Mouse (Mus musculus): ENCODE data around the gene Cntln. TPM values are rescaled to one million over a fixed set of nuclear protein-coding genes. Genes with fewer than 3 reads are reported as not detected.

The Cntln gene
- polyA plus RNA-seq, 1 experiment: 1.7 TPM

- TF ChIP-seq CTCF (IDR thresholded peaks at IDR 0.05; ENCODE audit: borderline replicate concordance, control insufficient read depth, extremely low read depth, insufficient read depth, low read length, poor library complexity) (no peak), POLR2A (IDR thresholded peaks at IDR 0.05; ENCODE audit: control insufficient read depth, extremely low read depth, insufficient read depth, low read length, poor library complexity) (no peak)
- no peak overlapping the region for H3K4me3 ChIP-seq (ENCODE audit: control insufficient read depth, insufficient read depth, low read length)
- H3K4me1 ChIP-seq (replicated peaks; ENCODE audit: control insufficient read depth, insufficient read depth, low read length): no peaks in the 10 kb centered on the region
- no peaks in the 10 kb centered on the region for H3K36me3 ChIP-seq (ENCODE audit: control insufficient read depth, insufficient read depth, low read length)
- no peak for DNase-seq
- H3K27me3 ChIP-seq (ENCODE audit: control insufficient read depth, insufficient read depth, low read length): no peaks in the 10 kb centered on the region
- H3K27ac ChIP-seq (ENCODE audit: control insufficient read depth, insufficient read depth, low read length): no peak overlapping the region
Observed at GRCm38 (mm10) chr4:85010846-85011245, 126.7 kb downstream of the Cntln start.

- Histone ChIP-seq H3K4me3 (ENCODE audit: control insufficient read depth, insufficient read depth, low read length) (no peak overlapping the region), H3K36me3 (ENCODE audit: control insufficient read depth, insufficient read depth, low read length) (no peaks in the 10 kb centered on the region), H3K4me1 (replicated peaks; ENCODE audit: control insufficient read depth, insufficient read depth, low read length) (no peaks in the 10 kb centered on the region), H3K27ac (ENCODE audit: control insufficient read depth, insufficient read depth, low read length) (no peak overlapping the region), H3K27me3 (ENCODE audit: control insufficient read depth, insufficient read depth, low read length) (no peaks in the 10 kb centered on the region)
- no peak for TF ChIP-seq CTCF (IDR thresholded peaks at IDR 0.05; ENCODE audit: borderline replicate concordance, control insufficient read depth, extremely low read depth, insufficient read depth, low read length, poor library complexity)
- TF ChIP-seq POLR2A (IDR thresholded peaks at IDR 0.05; ENCODE audit: control insufficient read depth, extremely low read depth, insufficient read depth, low read length, poor library complexity): no peak
- 97% methylated on average over 2 of the region's 2 CpGs for WGBS
- no peak for DNase-seq
Observed at GRCm38 (mm10) chr4:85045748-85046147, 161.6 kb downstream of the Cntln start.

- 92% methylated on average over 8 of the region's 8 CpGs for WGBS
- DNase-seq: no peak
- TF ChIP-seq CTCF (IDR thresholded peaks at IDR 0.05; ENCODE audit: borderline replicate concordance, control insufficient read depth, extremely low read depth, insufficient read depth, low read length, poor library complexity): no peak
- TF ChIP-seq POLR2A (IDR thresholded peaks at IDR 0.05; ENCODE audit: control insufficient read depth, extremely low read depth, insufficient read depth, low read length, poor library complexity): no peak
Observed at GRCm38 (mm10) chr4:85049933-85050553, 165.9 kb downstream of the Cntln start.

GRCm38 (mm10) chr4:85054616-85055015 lies 170.5 kb downstream of the Cntln start:
- no peaks in the 10 kb centered on the region for H3K4me1 ChIP-seq (replicated peaks; ENCODE audit: control insufficient read depth, insufficient read depth, low read length)
- no peak overlapping the region for H3K27ac ChIP-seq (ENCODE audit: control insufficient read depth, insufficient read depth, low read length)
- no peak overlapping the region for H3K4me3 ChIP-seq (ENCODE audit: control insufficient read depth, insufficient read depth, low read length)
- no peaks in the 10 kb centered on the region for H3K36me3 ChIP-seq (ENCODE audit: control insufficient read depth, insufficient read depth, low read length)
- DNase-seq: no peak
- 84% methylated on average over 1 of the region's 1 CpGs for WGBS
- TF ChIP-seq POLR2A (IDR thresholded peaks at IDR 0.05; ENCODE audit: control insufficient read depth, extremely low read depth, insufficient read depth, low read length, poor library complexity): no peak
- no peak for TF ChIP-seq CTCF (IDR thresholded peaks at IDR 0.05; ENCODE audit: borderline replicate concordance, control insufficient read depth, extremely low read depth, insufficient read depth, low read length, poor library complexity)
- no peaks in the 10 kb centered on the region for H3K27me3 ChIP-seq (ENCODE audit: control insufficient read depth, insufficient read depth, low read length)

More at GRCm38 (mm10) chr4:85049933-85050553, 165.9 kb downstream of the Cntln start:
- Histone ChIP-seq H3K4me3 (ENCODE audit: control insufficient read depth, insufficient read depth, low read length) (no peak overlapping the region), H3K27ac (ENCODE audit: control insufficient read depth, insufficient read depth, low read length) (no peak overlapping the region), H3K36me3 (ENCODE audit: control insufficient read depth, insufficient read depth, low read length) (no peaks in the 10 kb centered on the region), H3K4me1 (replicated peaks; ENCODE audit: control insufficient read depth, insufficient read depth, low read length) (no peaks in the 10 kb centered on the region), H3K27me3 (ENCODE audit: control insufficient read depth, insufficient read depth, low read length) (no peaks in the 10 kb centered on the region)

GRCm38 (mm10) chr4:85059598-85059997 lies 175.5 kb downstream of the Cntln start:
- H3K27me3 ChIP-seq (ENCODE audit: control insufficient read depth, insufficient read depth, low read length): no peaks in the 10 kb centered on the region
- no peak for DNase-seq
- no peaks in the 10 kb centered on the region for H3K36me3 ChIP-seq (ENCODE audit: control insufficient read depth, insufficient read depth, low read length)
- WGBS: 78% methylated on average over 2 of the region's 2 CpGs
- no peak overlapping the region for H3K27ac ChIP-seq (ENCODE audit: control insufficient read depth, insufficient read depth, low read length)
- H3K4me3 ChIP-seq (ENCODE audit: control insufficient read depth, insufficient read depth, low read length): no peak overlapping the region
- TF ChIP-seq POLR2A (IDR thresholded peaks at IDR 0.05; ENCODE audit: control insufficient read depth, extremely low read depth, insufficient read depth, low read length, poor library complexity) (no peak), CTCF (IDR thresholded peaks at IDR 0.05; ENCODE audit: borderline replicate concordance, control insufficient read depth, extremely low read depth, insufficient read depth, low read length, poor library complexity) (no peak)
- no peaks in the 10 kb centered on the region for H3K4me1 ChIP-seq (replicated peaks; ENCODE audit: control insufficient read depth, insufficient read depth, low read length)

GRCm38 (mm10) chr4:85061676-85062075 lies 177.6 kb downstream of the Cntln start:
- H3K36me3 ChIP-seq (ENCODE audit: control insufficient read depth, insufficient read depth, low read length): no peaks in the 10 kb centered on the region
- WGBS: 71% methylated on average over 2 of the region's 2 CpGs
- TF ChIP-seq POLR2A (IDR thresholded peaks at IDR 0.05; ENCODE audit: control insufficient read depth, extremely low read depth, insufficient read depth, low read length, poor library complexity) (no peak), CTCF (IDR thresholded peaks at IDR 0.05; ENCODE audit: borderline replicate concordance, control insufficient read depth, extremely low read depth, insufficient read depth, low read length, poor library complexity) (no peak)
- no peaks in the 10 kb centered on the region for H3K4me1 ChIP-seq (replicated peaks; ENCODE audit: control insufficient read depth, insufficient read depth, low read length)
- no peak for DNase-seq
- no peak overlapping the region for H3K27ac ChIP-seq (ENCODE audit: control insufficient read depth, insufficient read depth, low read length)
- H3K4me3 ChIP-seq (ENCODE audit: control insufficient read depth, insufficient read depth, low read length): no peak overlapping the region
- no peaks in the 10 kb centered on the region for H3K27me3 ChIP-seq (ENCODE audit: control insufficient read depth, insufficient read depth, low read length)

- no peak overlapping the region for H3K27ac ChIP-seq (ENCODE audit: control insufficient read depth, insufficient read depth, low read length)
- no peaks in the 10 kb centered on the region for H3K4me1 ChIP-seq (replicated peaks; ENCODE audit: control insufficient read depth, insufficient read depth, low read length)
- no peaks in the 10 kb centered on the region for H3K27me3 ChIP-seq (ENCODE audit: control insufficient read depth, insufficient read depth, low read length)
- no peaks in the 10 kb centered on the region for H3K36me3 ChIP-seq (ENCODE audit: control insufficient read depth, insufficient read depth, low read length)
- DNase-seq: no peak
- no peak overlapping the region for H3K4me3 ChIP-seq (ENCODE audit: control insufficient read depth, insufficient read depth, low read length)
- no peak for TF ChIP-seq POLR2A (IDR thresholded peaks at IDR 0.05; ENCODE audit: control insufficient read depth, extremely low read depth, insufficient read depth, low read length, poor library complexity)
- TF ChIP-seq CTCF (IDR thresholded peaks at IDR 0.05; ENCODE audit: borderline replicate concordance, control insufficient read depth, extremely low read depth, insufficient read depth, low read length, poor library complexity): no peak
- 93% methylated on average over 4 of the region's 4 CpGs for WGBS
Observed at GRCm38 (mm10) chr4:85096033-85096432, 211.9 kb downstream of the Cntln start.

All from thymus, adult 2 months (tissue).